In genomic region chr3:116966800-116967199, GRCm38 (mm10) we compare ENCODE assay signal across 8 mouse cellular contexts. TPM values are rescaled to one million over a fixed set of nuclear protein-coding genes. Genes with fewer than 3 reads are reported as not detected.
DNase-seq lines count a peak whose midpoint lies in the region; ATAC-seq and TF ChIP-seq lines count a peak whose summit lies in the region.

No protein-coding gene starts in this region.

- peak overlapping the region; percentile 89 for H3K27ac ChIP-seq in heart, postnatal 0 days (ENCODE audit: low read depth)
- peak overlapping the region; percentile 91 for H3K27ac ChIP-seq in liver, postnatal 0 days (ENCODE audit: low read depth)

- peak overlapping the region; percentile 53 for H3K4me3 ChIP-seq in heart, postnatal 0 days (ENCODE audit: low read depth, low read length)
- H3K4me3 ChIP-seq in liver, postnatal 0 days (ENCODE audit: low read depth, low read length), result peak overlapping the region; percentile 43

- H3K4me2 ChIP-seq in heart, postnatal 0 days (ENCODE audit: low read depth, low read length), result peak overlapping the region; percentile 63
- H3K4me2 ChIP-seq in liver, postnatal 0 days (ENCODE audit: low read depth, low read length), result peak overlapping the region; percentile 56

- H3K36me3 ChIP-seq in heart, postnatal 0 days (replicated peaks; ENCODE audit: control insufficient read depth, insufficient read depth, low read length), result no peaks in the 10 kb centered on the region
- H3K36me3 ChIP-seq in liver, postnatal 0 days (replicated peaks; ENCODE audit: insufficient read depth, low read length), result no peaks in the 10 kb centered on the region

- no peaks in the 10 kb centered on the region for H3K9me3 ChIP-seq in heart, postnatal 0 days (replicated peaks; ENCODE audit: control insufficient read depth, low read length)
- H3K9me3 ChIP-seq in liver, postnatal 0 days (ENCODE audit: low read length), result no peaks in the 10 kb centered on the region

- peaks cover 13% of the 10 kb centered on the region for H3K4me1 ChIP-seq in heart, postnatal 0 days (ENCODE audit: control insufficient read depth, insufficient read depth)
- H3K4me1 ChIP-seq in liver, postnatal 0 days (ENCODE audit: insufficient read depth), result no peaks in the 10 kb centered on the region

- H3K9ac ChIP-seq in heart, postnatal 0 days (replicated peaks; ENCODE audit: low read depth, low read length), result peak overlapping the region; percentile 75; the same call in 1 of the 2 replicates
- H3K9ac ChIP-seq in liver, postnatal 0 days (replicated peaks), result peak overlapping the region; percentile 54; the same call in 1 of the 2 replicates

- DNase-seq in adrenal gland, adult (ENCODE audit: inconsistent age in 2 of 2, low spot score in 1 of 2), result peak; percentile 65 to 89
- DNase-seq in adrenal gland, postnatal 4 days (ENCODE audit: low spot score in 2 of 2), result no peak
- peak; percentile 55 for DNase-seq in adrenal gland, adult 8-10 months
- peak; percentile 78 for DNase-seq in heart, postnatal 0 days (ENCODE audit: low spot score)
- peak; percentile 39 for DNase-seq in liver, postnatal 0 days
- no peak for DNase-seq in testis, postnatal 10 days (ENCODE audit: low spot score)
- no peak for DNase-seq in retina, embryonic 14.5 days (ENCODE audit: low spot score)
- DNase-seq in right cerebral cortex, postnatal 36 days (ENCODE audit: low spot score in 2 of 2), result no peak

- TF ChIP-seq EP300 in heart, postnatal 0 days (IDR thresholded peaks at IDR 0.05; ENCODE audit: low read depth), result no peak
- no peak for TF ChIP-seq EP300 in liver, postnatal 0 days (IDR thresholded peaks at IDR 0.05; ENCODE audit: low read depth)

- H3K27me3 ChIP-seq in heart, postnatal 0 days (ENCODE audit: control insufficient read depth, insufficient read depth, low read length), result no peaks in the 10 kb centered on the region
- no peaks in the 10 kb centered on the region for H3K27me3 ChIP-seq in liver, postnatal 0 days (ENCODE audit: insufficient read depth, low read length)

- ATAC-seq in heart, postnatal 0 days (ENCODE audit: insufficient read depth, low read depth), result peak; percentile 58
- ATAC-seq in liver, postnatal 0 days, result peak; percentile 88

- no peak for TF ChIP-seq CTCF in heart, postnatal 0 days (IDR thresholded peaks at IDR 0.05; ENCODE audit: low read depth)
- TF ChIP-seq CTCF in liver, postnatal 0 days (IDR thresholded peaks at IDR 0.05; ENCODE audit: low read depth), result no peak

- WGBS in heart, postnatal 0 days, result 30% methylated on average over 6 of the region's 6 CpGs
- WGBS in liver, postnatal 0 days (ENCODE audit: insufficient replicate concordance), result 48% methylated on average over 6 of the region's 6 CpGs

RNA-seq across cellular contexts. Expression of gene 4930455H04Rik, which starts 1.3 kb away (rescaled TPM):
- total RNA-seq in adrenal gland, postnatal 4 days (2021), result not detected
- not detected for total RNA-seq in adrenal gland, adult 8-10 months (2022)
- total RNA-seq in heart, postnatal 0 days (2014; rRNA removed; ENCODE audit: low replicate concordance), result not detected in 2 replicates
- polyA plus RNA-seq in heart, postnatal 0 days (2015; fragmentation: Nextera tagmentation; extraction: Ambion mirVana), result 0.11 TPM in 1 of 2 replicates, not detected in the other
- polyA plus RNA-seq in liver, postnatal 0 days (2015; fragmentation: Nextera tagmentation; extraction: Ambion mirVana), result 0.19 TPM in 1 of 2 replicates, not detected in the other

RNA-seq across cellular contexts. Expression of gene Palmd, which starts 2.0 kb away (rescaled TPM):
- total RNA-seq in adrenal gland, postnatal 4 days (2021), result 10 to 100 TPM; 33.4 to 42.1 TPM
- 10 to 100 TPM; 37.4 to 65.1 (median 51.8) TPM for total RNA-seq in adrenal gland, adult 8-10 months (2022)
- 7.9 and 10.9 TPM in 2 replicates for total RNA-seq in heart, postnatal 0 days (2014; rRNA removed; ENCODE audit: low replicate concordance)
- 23.2 and 29.7 TPM in 2 replicates for polyA plus RNA-seq in heart, postnatal 0 days (2015; fragmentation: Nextera tagmentation; extraction: Ambion mirVana)
- polyA plus RNA-seq in liver, postnatal 0 days (2015; fragmentation: Nextera tagmentation; extraction: Ambion mirVana), result 30.8 and 31.0 TPM in 2 replicates

Comparison
In these comparisons a context has a peak if more than half of its experiments do, and no peak if none do; other contexts are left out.
1. DNase-seq: peak in adrenal gland, adult (2 of 2), adrenal gland, adult 8-10 months (single experiment), heart, postnatal 0 days (single experiment) and liver, postnatal 0 days (single experiment); none in adrenal gland, postnatal 4 days (0 of 2), testis, postnatal 10 days (single experiment), retina, embryonic 14.5 days (single experiment) and right cerebral cortex, postnatal 36 days (0 of 2).